Mouse (Mus musculus): ENCODE data around the gene Rgp1.
"Not testable (repeated sequence)": the region's sequence is repeated elsewhere in the genome, so short reads cannot be mapped to it uniquely, and the experiment has no call there.

Gene Rgp1

GRCm38 (mm10) chr4:43578376-43579204, at the start of gene Rgp1, which contains the start of gene Gba2:
TSS of gene Rgp1 (plus strand) at chr4:43578715.
TSS of gene Gba2 (minus strand) at chr4:43578873.
- peak; percentile 65 for DNase-seq (ENCODE audit: low read depth, low spot score)

GRCm38 (mm10) chr4:43530081-43530501, 48.4 kb upstream of the Rgp1 start:
- DNase-seq (ENCODE audit: low read depth, low spot score), result no peak

GRCm38 (mm10) chr4:43530581-43530980, 47.9 kb upstream of the Rgp1 start:
- DNase-seq (ENCODE audit: low read depth, low spot score), result peak; percentile 52

GRCm38 (mm10) chr4:43533270-43533669, 45.2 kb upstream of the Rgp1 start:
- DNase-seq (ENCODE audit: low read depth, low spot score), result no peak

GRCm38 (mm10) chr4:43535628-43536027, 42.9 kb upstream of the Rgp1 start:
- DNase-seq (ENCODE audit: low read depth, low spot score), result no peak

GRCm38 (mm10) chr4:43536031-43536430, 42.5 kb upstream of the Rgp1 start:
- DNase-seq (ENCODE audit: low read depth, low spot score), result no peak

GRCm38 (mm10) chr4:43542044-43542443, 36.5 kb upstream of the Rgp1 start:
- DNase-seq (ENCODE audit: low read depth, low spot score), result no peak

- no peak for DNase-seq (ENCODE audit: low read depth, low spot score)
These were observed 32.0 kb upstream of the Rgp1 start for GRCm38 (mm10) chr4:43546375-43547047.

GRCm38 (mm10) chr4:43547160-43547559, 31.4 kb upstream of the Rgp1 start:
- no peak for DNase-seq (ENCODE audit: low read depth, low spot score)

GRCm38 (mm10) chr4:43549055-43549454, 29.5 kb upstream of the Rgp1 start:
- no peak for DNase-seq (ENCODE audit: low read depth, low spot score)

- DNase-seq (ENCODE audit: low read depth, low spot score), result not testable (repeated sequence)
These were observed 26.7 kb upstream of the Rgp1 start for GRCm38 (mm10) chr4:43551854-43552253.

GRCm38 (mm10) chr4:43552437-43552836, 26.1 kb upstream of the Rgp1 start:
- DNase-seq (ENCODE audit: low read depth, low spot score), result no peak

GRCm38 (mm10) chr4:43553891-43554290, 24.6 kb upstream of the Rgp1 start:
- DNase-seq (ENCODE audit: low read depth, low spot score), result no peak

GRCm38 (mm10) chr4:43555926-43556325, 22.6 kb upstream of the Rgp1 start:
- DNase-seq (ENCODE audit: low read depth, low spot score), result no peak

- DNase-seq (ENCODE audit: low read depth, low spot score), result peak; percentile 44
These were observed 20.4 kb upstream of the Rgp1 start for GRCm38 (mm10) chr4:43558028-43558630.

- DNase-seq (ENCODE audit: low read depth, low spot score), result peak; percentile 35
These were observed 19.7 kb upstream of the Rgp1 start for GRCm38 (mm10) chr4:43558631-43559356.

GRCm38 (mm10) chr4:43559519-43560242, 18.8 kb upstream of the Rgp1 start:
- no peak for DNase-seq (ENCODE audit: low read depth, low spot score)

GRCm38 (mm10) chr4:43560243-43560611, 18.3 kb upstream of the Rgp1 start:
- DNase-seq (ENCODE audit: low read depth, low spot score), result no peak

GRCm38 (mm10) chr4:43560976-43561375, 17.5 kb upstream of the Rgp1 start:
- DNase-seq (ENCODE audit: low read depth, low spot score), result no peak

GRCm38 (mm10) chr4:43561436-43561996, 17.0 kb upstream of the Rgp1 start:
- DNase-seq (ENCODE audit: low read depth, low spot score), result no peak
